Mouse (Mus musculus): Measurements from ENCODE around the gene Pygm. TPM values are rescaled to one million over a fixed set of nuclear protein-coding genes. Genes with fewer than 3 reads are reported as not detected.

Gene Pygm
- total RNA-seq, 1 experiment from 2014 or later, result 0.87 TPM

DNA sequence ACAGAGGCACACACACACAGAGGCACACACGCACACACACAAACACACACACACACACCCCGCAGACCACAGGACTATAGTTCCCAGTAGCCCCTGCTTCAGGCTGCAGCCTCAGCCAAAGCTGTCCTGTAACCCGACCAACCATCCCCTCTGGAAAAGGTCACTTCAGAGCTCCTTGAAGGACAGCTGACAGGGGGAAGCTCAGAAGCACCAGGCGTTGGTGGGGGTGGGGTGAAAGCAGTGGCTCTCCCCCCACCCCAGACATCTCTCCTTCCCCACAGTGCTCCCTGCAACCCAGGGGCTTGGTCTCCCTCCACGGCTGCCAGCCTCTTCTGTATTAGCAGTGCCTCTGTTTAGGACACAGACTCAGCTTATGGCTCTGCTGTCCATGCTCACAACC is 729 bp upstream of the Pygm start:
- no peak for ATAC-seq (replicated peaks; ENCODE audit: low read depth, poor library complexity, severe bottlenecking)

- ATAC-seq (replicated peaks; ENCODE audit: low read depth, poor library complexity, severe bottlenecking), result no peak
These were observed 755 bp downstream of the Pygm start for GRCm38 (mm10) chr19:6384954-6385353.

- ATAC-seq (replicated peaks; ENCODE audit: low read depth, poor library complexity, severe bottlenecking), result no peak
These were observed 1.2 kb downstream of the Pygm start for GRCm38 (mm10) chr19:6385419-6385818.

DNA sequence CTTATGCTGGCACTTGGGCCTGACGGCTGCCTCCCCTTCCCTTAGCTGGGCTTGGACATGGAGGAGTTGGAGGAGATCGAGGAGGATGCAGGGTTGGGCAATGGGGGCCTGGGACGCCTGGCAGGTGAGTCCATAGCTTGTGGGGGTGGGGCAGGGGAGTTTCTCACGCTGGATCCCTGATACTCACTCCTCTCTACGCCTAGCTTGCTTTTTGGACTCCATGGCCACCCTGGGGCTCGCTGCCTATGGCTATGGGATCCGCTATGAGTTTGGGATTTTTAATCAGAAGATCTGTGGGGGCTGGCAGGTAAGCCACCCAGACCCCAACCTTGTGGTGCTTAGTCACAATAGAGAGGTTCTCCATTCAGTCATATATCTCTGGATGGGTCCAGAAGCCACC is 1.6 kb downstream of the Pygm start:
- ATAC-seq (replicated peaks; ENCODE audit: low read depth, poor library complexity, severe bottlenecking), result no peak

- ATAC-seq (replicated peaks; ENCODE audit: low read depth, poor library complexity, severe bottlenecking), result no peak
These were observed 2.0 kb downstream of the Pygm start for GRCm38 (mm10) chr19:6386234-6386633.

DNA sequence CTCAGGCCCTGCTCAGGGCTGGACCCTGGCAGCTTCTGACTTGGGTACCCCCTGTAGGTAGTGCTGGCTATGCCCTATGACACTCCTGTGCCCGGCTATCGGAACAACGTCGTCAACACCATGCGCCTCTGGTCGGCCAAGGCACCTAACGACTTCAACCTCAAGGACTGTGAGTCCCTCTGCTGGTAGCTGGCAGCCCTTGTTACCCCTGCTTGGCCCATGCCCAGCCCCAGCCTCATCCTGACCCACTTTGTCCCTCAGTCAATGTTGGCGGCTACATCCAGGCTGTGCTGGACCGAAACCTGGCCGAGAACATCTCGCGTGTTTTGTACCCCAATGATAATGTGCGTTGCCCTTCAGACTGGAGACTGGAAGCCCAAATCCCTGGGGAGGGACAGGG is 3.8 kb downstream of the Pygm start:
- ATAC-seq (replicated peaks; ENCODE audit: low read depth, poor library complexity, severe bottlenecking), result no peak

DNA sequence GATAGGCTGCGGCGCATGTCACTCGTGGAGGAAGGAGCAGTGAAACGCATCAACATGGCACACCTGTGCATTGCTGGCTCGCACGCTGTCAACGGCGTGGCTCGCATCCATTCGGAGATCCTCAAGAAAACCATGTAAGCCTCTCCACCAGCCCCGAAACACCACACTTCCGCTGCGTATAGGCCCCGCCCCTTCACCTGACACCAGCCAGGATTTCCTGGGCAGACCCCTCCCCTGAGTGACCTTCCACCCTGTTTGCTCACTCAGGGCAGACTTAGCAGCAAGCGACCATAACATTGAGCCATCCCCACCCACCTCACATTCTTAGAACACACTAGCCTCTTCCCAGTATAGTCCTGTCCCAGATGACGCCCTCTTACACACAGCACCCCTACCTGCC is 5.6 kb downstream of the Pygm start:
- 0 out of 2 replicates have a peak, but pooled peaks have one; percentile 26 for ATAC-seq (replicated peaks; ENCODE audit: low read depth, poor library complexity, severe bottlenecking)

DNA sequence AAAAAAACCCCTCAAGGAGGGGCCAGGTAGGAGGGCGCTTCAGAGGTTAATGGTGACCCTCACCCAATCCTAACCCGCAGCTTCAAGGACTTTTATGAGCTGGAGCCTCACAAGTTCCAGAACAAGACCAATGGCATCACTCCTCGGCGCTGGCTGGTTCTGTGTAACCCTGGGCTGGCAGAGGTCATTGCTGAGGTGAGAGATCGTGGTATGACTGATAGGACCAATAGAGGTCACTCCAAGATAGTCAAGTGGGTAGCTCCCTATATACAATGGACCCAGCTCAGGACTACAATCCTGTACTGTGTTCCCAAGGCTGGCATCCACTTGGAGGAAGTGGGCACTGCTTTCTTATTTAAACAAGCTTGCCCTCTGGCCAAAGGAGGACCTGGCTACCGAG is 6.1 kb downstream of the Pygm start:
- ATAC-seq (replicated peaks; ENCODE audit: low read depth, poor library complexity, severe bottlenecking), result no peak

DNA sequence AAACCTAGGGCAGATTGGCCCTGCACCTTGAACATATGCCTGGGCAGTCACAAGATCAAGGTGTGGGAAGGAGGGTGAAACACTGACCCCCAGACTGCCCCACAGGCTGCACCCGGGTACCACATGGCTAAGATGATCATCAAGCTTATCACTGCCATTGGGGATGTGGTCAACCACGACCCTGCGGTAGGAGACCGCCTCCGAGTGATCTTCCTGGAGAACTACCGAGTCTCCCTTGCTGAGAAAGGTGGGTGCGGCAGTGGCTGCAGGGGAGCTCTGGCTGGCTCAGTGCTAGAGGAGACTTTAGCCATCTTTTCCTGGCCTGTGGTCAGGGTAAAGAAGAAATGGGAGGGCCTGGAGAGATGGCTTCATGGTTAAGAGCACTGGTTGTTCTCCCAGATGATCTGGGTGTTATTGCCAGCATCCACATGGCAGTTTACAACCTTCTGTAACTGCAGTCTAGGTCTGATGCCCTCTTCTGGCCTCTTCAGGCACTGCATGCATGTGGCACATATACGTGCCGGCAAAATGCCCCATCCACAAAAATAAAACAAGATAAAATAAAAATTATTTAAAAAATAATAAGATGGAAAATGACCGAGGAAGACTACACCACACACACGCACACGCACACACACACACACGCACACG is 8.7 kb downstream of the Pygm start:
- peak; percentile 46 for ATAC-seq (replicated peaks; ENCODE audit: low read depth, poor library complexity, severe bottlenecking)

- no peak for ATAC-seq (replicated peaks; ENCODE audit: low read depth, poor library complexity, severe bottlenecking)
These were observed 9.4 kb downstream of the Pygm start for GRCm38 (mm10) chr19:6393637-6394036.

GRCm38 (mm10) chr19:6396237-6396636 is 12.0 kb downstream of the Pygm start:
- no peak for ATAC-seq (replicated peaks; ENCODE audit: low read depth, poor library complexity, severe bottlenecking)

- no peak for ATAC-seq (replicated peaks; ENCODE audit: low read depth, poor library complexity, severe bottlenecking)
These were observed 13.5 kb downstream of the Pygm start for GRCm38 (mm10) chr19:6397582-6398249.

DNA sequence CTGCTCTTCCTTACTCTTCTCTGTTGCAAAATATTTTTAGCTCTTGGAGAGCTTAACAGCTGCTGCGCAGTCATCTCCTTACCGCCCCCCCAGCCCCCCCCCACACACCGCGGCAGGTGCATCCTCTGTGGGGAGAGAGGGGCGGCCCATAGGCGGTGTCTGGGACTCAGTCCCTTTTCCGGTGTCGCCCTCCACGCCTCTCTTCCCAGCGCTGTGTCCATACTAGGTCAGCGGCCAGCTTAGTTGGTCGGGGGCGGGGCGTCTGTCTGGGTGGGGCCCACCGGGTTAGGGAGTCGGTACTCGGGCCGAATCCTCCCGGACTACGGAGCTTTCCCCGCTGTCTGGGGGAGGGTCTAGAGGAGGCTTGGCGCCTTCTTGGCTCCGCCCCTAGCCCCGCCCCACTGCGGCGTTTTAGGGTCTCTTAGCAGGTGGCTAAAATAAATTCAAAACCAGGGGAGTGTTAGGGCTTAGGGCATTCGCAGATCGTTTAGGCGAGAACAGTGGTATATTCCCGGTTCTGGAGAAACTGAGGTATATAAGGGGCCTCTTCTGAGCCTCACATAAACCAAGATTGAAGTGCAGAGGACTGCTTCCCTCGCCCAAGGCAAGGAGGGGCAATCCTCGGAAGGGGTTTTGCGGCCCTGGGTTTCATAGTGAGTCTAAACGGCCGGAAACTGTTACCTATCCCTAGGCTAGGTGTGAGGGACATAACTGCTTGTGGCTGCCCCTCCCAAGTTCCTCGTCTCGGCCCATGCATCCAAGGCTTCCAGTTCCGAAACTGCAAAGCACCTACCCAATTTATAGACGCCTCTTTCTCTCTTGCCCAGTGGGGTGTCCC is 14.5 kb downstream of the Pygm start:
- peak; percentile 45 for ATAC-seq (replicated peaks; ENCODE audit: low read depth, poor library complexity, severe bottlenecking)

DNA sequence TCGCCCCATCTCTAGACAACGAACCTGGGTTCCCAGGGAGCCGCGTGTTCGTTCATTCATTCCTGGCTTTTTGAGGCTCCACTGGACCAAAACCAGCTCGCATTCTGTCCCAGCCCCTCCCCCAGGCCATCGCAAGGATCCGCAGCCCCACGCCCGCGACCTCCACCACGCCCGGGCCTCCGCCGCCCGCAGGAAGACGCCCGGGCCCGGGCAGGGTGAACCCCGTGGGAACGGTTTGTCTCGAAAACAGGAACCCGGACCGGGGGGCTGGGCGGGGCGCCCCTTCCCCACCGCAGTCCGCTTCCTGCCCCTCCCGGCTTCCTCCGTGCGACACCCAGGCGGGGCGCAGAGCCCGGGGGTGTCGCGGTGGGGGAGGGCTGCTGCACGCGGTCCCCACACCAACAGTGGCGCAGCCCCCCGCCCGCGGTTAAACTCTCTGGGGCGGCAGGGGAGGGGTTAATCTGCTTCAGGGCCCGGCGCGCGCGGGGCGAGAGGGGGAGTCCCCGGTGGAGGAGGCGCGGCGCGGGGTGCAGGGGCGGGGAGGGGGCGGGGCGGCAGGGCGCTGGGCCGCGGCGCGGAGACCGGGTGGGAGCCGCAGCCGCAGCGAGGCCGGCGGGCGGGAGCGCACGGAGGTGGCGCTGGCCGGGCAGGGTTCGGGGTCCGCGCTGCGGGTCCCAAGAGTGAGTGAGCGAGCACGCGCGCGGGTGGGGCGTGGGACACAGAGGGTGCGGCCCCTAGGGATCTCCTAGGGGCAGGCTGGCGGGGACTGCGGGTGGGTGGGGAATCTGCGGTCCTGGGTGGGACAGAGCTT is 15.3 kb downstream of the Pygm start, which contains the start of gene Rasgrp2:
Gene Rasgrp2, plus strand, starts transcription at position 56 of the 811 bp plus-strand sequence.
- peak; percentile 23 for ATAC-seq (replicated peaks; ENCODE audit: low read depth, poor library complexity, severe bottlenecking)

DNA sequence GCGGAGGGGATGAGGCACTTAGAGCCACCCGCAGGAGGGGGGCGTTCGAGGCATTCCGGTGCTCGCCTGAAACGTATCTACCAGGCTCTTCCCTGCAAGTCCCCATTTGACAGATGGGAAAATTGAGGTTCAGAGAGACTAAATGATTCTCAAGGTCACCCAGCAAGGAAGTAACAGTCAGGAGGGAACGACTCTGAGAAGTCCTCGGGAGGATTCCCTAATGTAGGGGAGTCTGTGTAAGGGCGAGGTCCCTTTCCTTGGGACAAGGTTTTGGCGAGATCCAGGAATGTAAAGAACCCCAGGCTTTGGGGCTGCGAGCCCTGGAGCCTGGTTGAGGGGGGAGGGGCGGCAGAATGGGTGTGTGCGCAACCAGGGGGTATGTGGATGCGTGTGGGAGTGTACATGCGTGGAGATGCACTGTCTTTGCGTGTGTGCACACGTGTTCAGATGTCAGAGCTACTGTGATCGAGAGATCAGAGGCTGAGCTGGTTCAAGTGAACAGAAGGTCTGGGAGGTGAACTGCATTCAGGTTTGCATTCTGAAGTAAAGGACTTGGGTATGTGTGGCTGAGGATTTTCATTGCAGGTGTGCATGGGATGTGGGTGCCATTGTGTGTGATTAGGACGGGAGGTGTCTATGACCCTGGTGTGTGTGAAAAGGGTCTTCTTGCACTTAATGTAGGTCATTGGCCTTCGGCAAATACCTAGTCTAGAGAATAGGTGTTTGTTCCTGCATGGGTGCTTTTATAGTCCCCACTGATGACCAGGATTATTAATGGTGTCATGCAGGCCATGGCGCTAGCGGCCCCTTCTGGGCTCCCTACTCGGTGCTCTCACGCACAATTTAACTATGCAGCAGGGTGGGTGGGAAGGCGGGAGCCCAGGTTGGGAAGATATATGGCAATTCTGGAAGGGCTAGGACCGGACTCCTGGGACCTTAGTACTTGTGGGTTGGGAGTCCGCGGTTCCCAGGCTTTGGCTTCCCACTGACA is 16.2 kb downstream of the Pygm start:
- no peak for ATAC-seq (replicated peaks; ENCODE audit: low read depth, poor library complexity, severe bottlenecking)

- ATAC-seq (replicated peaks; ENCODE audit: low read depth, poor library complexity, severe bottlenecking), result peak; percentile 61
These were observed 17.1 kb downstream of the Pygm start for GRCm38 (mm10) chr19:6401131-6401815.

DNA sequence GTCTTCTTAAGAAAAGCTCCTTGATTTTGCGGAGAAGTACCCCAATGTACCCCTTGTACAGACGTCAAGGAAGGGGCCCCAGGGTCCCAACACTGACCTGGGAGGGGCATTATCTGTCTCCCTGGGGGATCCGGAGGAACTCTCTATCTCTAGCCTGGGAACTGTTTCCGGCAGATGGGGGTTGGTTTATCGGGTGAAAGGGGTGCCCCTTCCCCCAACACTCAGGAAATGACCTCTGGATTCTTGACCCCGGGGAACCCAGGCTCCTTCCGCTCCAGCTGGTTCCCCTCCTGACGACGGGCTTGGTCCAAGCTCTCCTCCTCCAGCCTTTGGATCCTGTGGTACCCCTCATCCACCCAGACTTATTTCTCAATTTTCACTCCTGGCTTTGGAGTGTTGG is 17.8 kb downstream of the Pygm start:
- no peak for ATAC-seq (replicated peaks; ENCODE audit: low read depth, poor library complexity, severe bottlenecking)

- no peak for ATAC-seq (replicated peaks; ENCODE audit: low read depth, poor library complexity, severe bottlenecking)
These were observed 19.7 kb downstream of the Pygm start for GRCm38 (mm10) chr19:6403869-6404268.

Measured in common myeloid progenitor, adult 5-6 weeks (primary cell).